Mouse (Mus musculus) thymus, adult 2 months (tissue): ENCODE data around the gene Rab6b. TPM values are rescaled to one million over a fixed set of nuclear protein-coding genes. Genes with fewer than 3 reads are reported as not detected.

Experiments used
- DNase-seq: peaks from one replicate; pipeline ENCODE4 v3.0.0; 2021
- H3K27ac ChIP-seq: fragments of 200-500 bp; 2 replicates; pipeline ENCODE4 v1.5.1; 2012; ENCODE audit warnings: low read length, control low read depth; ENCODE audit not compliant: control insufficient read depth, insufficient read depth
- H3K27me3 ChIP-seq: fragments of 200-500 bp; 2 replicates; pipeline ENCODE4 v1.6.1; 2012; ENCODE audit warnings: mild to moderate bottlenecking, low read length, moderate library complexity, mixed read lengths; ENCODE audit not compliant: control insufficient read depth, insufficient read depth
- H3K36me3 ChIP-seq: fragments of 200-500 bp; 2 replicates; pipeline ENCODE4 v1.6.1; 2012; ENCODE audit warnings: mild to moderate bottlenecking, low read length, moderate library complexity; ENCODE audit not compliant: control insufficient read depth, insufficient read depth
- H3K4me1 ChIP-seq: fragments of 200-500 bp; replicated peaks from 2 replicates; pipeline ENCODE4 v1.6.1; 2012; ENCODE audit warnings: low read length; ENCODE audit not compliant: control insufficient read depth, insufficient read depth
- H3K4me3 ChIP-seq: fragments of 200-500 bp; 2 replicates; pipeline ENCODE4 v1.5.1; 2012; ENCODE audit warnings: mild to moderate bottlenecking, low read length, control low read depth, moderate library complexity; ENCODE audit not compliant: control insufficient read depth, insufficient read depth
- CTCF ChIP-seq: fragments of 200-500 bp; IDR thresholded peaks from 2 replicates; pipeline ENCODE4 v1.5.1; 2012; ENCODE audit warnings: mild to moderate bottlenecking, control low read depth, low read length, moderate library complexity, borderline replicate concordance; ENCODE audit not compliant: control insufficient read depth, poor library complexity, insufficient read depth; ENCODE audit errors: extremely low read depth
- POLR2A ChIP-seq: fragments of 200-500 bp; IDR thresholded peaks from 2 replicates; pipeline ENCODE4 v1.6.1; 2012; ENCODE audit warnings: mild to moderate bottlenecking, low read length, control low read depth, moderate library complexity; ENCODE audit not compliant: control insufficient read depth, poor library complexity, insufficient read depth; ENCODE audit errors: extremely low read depth
- WGBS: fragments of 180-500 bp; shearing (Covaris S2); methylation state at CpG from one replicate; pipeline ENCODE4 v1.1.7; 2018; 5-methylcytosine and 5-hydroxymethylcytosine counted together
- polyA plus RNA-seq: library from polyadenylated mRNA; depleted of rRNA; stranded (reverse); fragments of >200 nt; gene quantifications from 2 replicates; pipeline ENCODE4 v1.2.3, GENCODE M21; 2012

The Rab6b gene
- polyA plus RNA-seq, 1 experiment = 4.7 TPM

GRCm38 (mm10) chr9:103072926-103073515 lies 38.6 kb upstream of the Rab6b start:
- 82% methylated on average over 11 of the region's 11 CpGs for WGBS
- TF ChIP-seq CTCF = no peak
- TF ChIP-seq POLR2A = no peak
- H3K4me3 ChIP-seq = no peak overlapping the region

GRCm38 (mm10) chr9:103076836-103077531 lies 34.6 kb upstream of the Rab6b start:
- Histone ChIP-seq H3K27me3 (no peaks in the 10 kb centered on the region), H3K4me1 (no peaks in the 10 kb centered on the region), H3K4me3 (no peak overlapping the region), H3K27ac (no peak overlapping the region), H3K36me3 (no peaks in the 10 kb centered on the region)
- no peak for DNase-seq
- TF ChIP-seq POLR2A = no peak
- TF ChIP-seq CTCF = no peak
- 90% methylated on average over 21 of the region's 21 CpGs for WGBS

More at GRCm38 (mm10) chr9:103072926-103073515, 38.6 kb upstream of the Rab6b start:
- Histone ChIP-seq H3K27ac (no peak overlapping the region), H3K27me3 (no peaks in the 10 kb centered on the region), H3K36me3 (no peaks in the 10 kb centered on the region), H3K4me1 (no peaks in the 10 kb centered on the region)
- DNase-seq = no peak

- H3K36me3 ChIP-seq = no peaks in the 10 kb centered on the region
- TF ChIP-seq POLR2A (no peak), CTCF (no peak)
- H3K4me1 ChIP-seq = no peaks in the 10 kb centered on the region
- DNase-seq = no peak
- 77% methylated on average over 6 of the region's 6 CpGs for WGBS
- H3K27me3 ChIP-seq = no peaks in the 10 kb centered on the region
- H3K27ac ChIP-seq = no peak overlapping the region
- no peak overlapping the region for H3K4me3 ChIP-seq
These were observed 33.3 kb upstream of the Rab6b start for GRCm38 (mm10) chr9:103078194-103078691.

GRCm38 (mm10) chr9:103080211-103080610 lies 31.4 kb upstream of the Rab6b start:
- Histone ChIP-seq H3K27ac (no peak overlapping the region), H3K36me3 (no peaks in the 10 kb centered on the region), H3K27me3 (no peaks in the 10 kb centered on the region), H3K4me1 (no peaks in the 10 kb centered on the region), H3K4me3 (no peak overlapping the region)
- DNase-seq = no peak
- over 99% methylated on average over 3 of the region's 3 CpGs for WGBS
- TF ChIP-seq POLR2A (no peak), CTCF (no peak)

GRCm38 (mm10) chr9:103082246-103082975 lies 29.2 kb upstream of the Rab6b start:
- H3K4me1 ChIP-seq = no peaks in the 10 kb centered on the region
- no peak for DNase-seq
- H3K27ac ChIP-seq = no peak overlapping the region
- TF ChIP-seq POLR2A (no peak), CTCF (no peak)
- 66% methylated on average over 8 of the region's 8 CpGs for WGBS
- no peak overlapping the region for H3K4me3 ChIP-seq
- no peaks in the 10 kb centered on the region for H3K36me3 ChIP-seq
- H3K27me3 ChIP-seq = no peaks in the 10 kb centered on the region

- no peak for DNase-seq
- Histone ChIP-seq H3K4me3 (no peak overlapping the region), H3K27me3 (no peaks in the 10 kb centered on the region), H3K27ac (no peak overlapping the region), H3K36me3 (no peaks in the 10 kb centered on the region), H3K4me1 (no peaks in the 10 kb centered on the region)
- 77% methylated on average over 3 of the region's 3 CpGs for WGBS
- TF ChIP-seq CTCF = no peak
- TF ChIP-seq POLR2A = no peak
These were observed 28.2 kb upstream of the Rab6b start for GRCm38 (mm10) chr9:103083405-103083804.
